Mouse (Mus musculus): ENCODE data around the gene Clstn1. TPM values are rescaled to one million over a fixed set of nuclear protein-coding genes. Genes with fewer than 3 reads are reported as not detected.

The Clstn1 gene
- polyA plus RNA-seq, 2 experiments: 1.3 to 1.4 TPM

GRCm38 (mm10) chr4:149691368-149691767 is 105.1 kb downstream of the Clstn1 start:
- Histone ChIP-seq H3K4me1 (replicated peaks; ENCODE audit: control insufficient read depth in 2 of 2, insufficient read depth in 2 of 2, low read length in 1 of 2) (peaks cover 13 to 20% of the 10 kb centered on the region in 2 experiments), H3K9ac (replicated peaks) (no peak overlapping the region), H3K4me2 (ENCODE audit: low read depth) (peak overlapping the region; percentile 37; the same call in 1 of the 2 replicates), H3K9me3 (ENCODE audit: control insufficient read depth, low read length) (no peaks in the 10 kb centered on the region), H3K27ac (no peak overlapping the region), H3K36me3 (replicated peaks; ENCODE audit: control insufficient read depth, insufficient read depth, low read depth) (no peaks in the 10 kb centered on the region), H3K27me3 (ENCODE audit: control insufficient read depth, insufficient read depth, low read length) (no peaks in the 10 kb centered on the region), H3K4me3 (ENCODE audit: insufficient read depth in 1 of 2, low read depth in 2 of 2, low read length in 2 of 2) (no peak overlapping the region)
- ATAC-seq (ENCODE audit: insufficient read depth) (no peak), DNase-seq (ENCODE audit: low read depth in 3 of 3, low spot score in 3 of 3) (no peak)
- WGBS (ENCODE audit: insufficient replicate concordance): 40% methylated on average over 8 of the region's 8 CpGs
- TF ChIP-seq CTCF (IDR thresholded peaks at IDR 0.05; ENCODE audit: low read depth): no peak
- no peak for TF ChIP-seq EP300 (IDR thresholded peaks at IDR 0.05; ENCODE audit: low read depth)

- H3K27ac ChIP-seq: no peak overlapping the region
- no peaks in the 10 kb centered on the region for H3K36me3 ChIP-seq (replicated peaks; ENCODE audit: control insufficient read depth, insufficient read depth, low read depth)
- no peak for DNase-seq (ENCODE audit: low read depth in 3 of 3, low spot score in 3 of 3)
- H3K27me3 ChIP-seq (ENCODE audit: control insufficient read depth, insufficient read depth, low read length): no peaks in the 10 kb centered on the region
- no peaks in the 10 kb centered on the region for H3K9me3 ChIP-seq (ENCODE audit: control insufficient read depth, low read length)
- 10% methylated on average over 16 of the region's 16 CpGs for WGBS (ENCODE audit: insufficient replicate concordance)
- H3K9ac ChIP-seq (replicated peaks): no peak overlapping the region; the same call in 1 of the 2 replicates
- H3K4me3 ChIP-seq (ENCODE audit: insufficient read depth in 1 of 2, low read depth in 2 of 2, low read length in 2 of 2): peak overlapping the region; percentile 18 to 33; a peak in 3 of 4 replicates
- peaks cover 8 to 15% of the 10 kb centered on the region in 2 experiments for H3K4me1 ChIP-seq (replicated peaks; ENCODE audit: control insufficient read depth in 2 of 2, insufficient read depth in 2 of 2, low read length in 1 of 2)
- TF ChIP-seq EP300 (IDR thresholded peaks at IDR 0.05; ENCODE audit: low read depth): no peak
- peak; percentile 30; the same call in 1 of the 2 replicates for TF ChIP-seq CTCF (IDR thresholded peaks at IDR 0.05; ENCODE audit: low read depth)
- peak; percentile 9; the same call in 1 of the 2 replicates for ATAC-seq (ENCODE audit: insufficient read depth)
- H3K4me2 ChIP-seq (ENCODE audit: low read depth): peak overlapping the region; percentile 70
Measured at GRCm38 (mm10) chr4:149696189-149696971, 110.1 kb downstream of the Clstn1 start.

- TF ChIP-seq CTCF (IDR thresholded peaks at IDR 0.05; ENCODE audit: low read depth) (no peak), EP300 (IDR thresholded peaks at IDR 0.05; ENCODE audit: low read depth) (no peak)
- Histone ChIP-seq H3K4me2 (ENCODE audit: low read depth) (peak overlapping the region; percentile 70), H3K4me3 (ENCODE audit: insufficient read depth in 1 of 2, low read depth in 2 of 2, low read length in 2 of 2) (peak overlapping the region; percentile 60 to 67), H3K9me3 (ENCODE audit: control insufficient read depth, low read length) (no peaks in the 10 kb centered on the region), H3K9ac (replicated peaks) (peak overlapping the region; percentile 67), H3K27me3 (ENCODE audit: control insufficient read depth, insufficient read depth, low read length) (no peaks in the 10 kb centered on the region), H3K27ac (no peak overlapping the region), H3K36me3 (replicated peaks; ENCODE audit: control insufficient read depth, insufficient read depth, low read depth) (no peaks in the 10 kb centered on the region), H3K4me1 (replicated peaks; ENCODE audit: control insufficient read depth in 2 of 2, insufficient read depth in 2 of 2, low read length in 1 of 2) (peaks cover 8 to 12% of the 10 kb centered on the region in 2 experiments)
- ATAC-seq (ENCODE audit: insufficient read depth) (peak; percentile 40), DNase-seq (ENCODE audit: low read depth in 3 of 3, low spot score in 3 of 3) (no peak)
- 3% methylated on average over 15 of the region's 15 CpGs for whole genome bisulfite sequencing (ENCODE audit: insufficient replicate concordance)
Measured at GRCm38 (mm10) chr4:149697506-149698196, 111.4 kb downstream of the Clstn1 start.

GRCm38 (mm10) chr4:149698197-149698821 is 112.0 kb downstream of the Clstn1 start:
- peak overlapping the region; percentile 67 for H3K9ac ChIP-seq (replicated peaks)
- TF ChIP-seq EP300 (IDR thresholded peaks at IDR 0.05; ENCODE audit: low read depth) (no peak), CTCF (IDR thresholded peaks at IDR 0.05; ENCODE audit: low read depth) (peak; percentile 87)
- WGBS (ENCODE audit: insufficient replicate concordance): under 1% methylated on average over 35 of the region's 35 CpGs
- DNase-seq (ENCODE audit: low read depth in 3 of 3, low spot score in 3 of 3) (peak in 1 of 3 experiments; percentile 38), ATAC-seq (ENCODE audit: insufficient read depth) (peak; percentile 75)
- H3K27ac ChIP-seq: no peak overlapping the region
- no peaks in the 10 kb centered on the region for H3K27me3 ChIP-seq (ENCODE audit: control insufficient read depth, insufficient read depth, low read length)
- H3K4me2 ChIP-seq (ENCODE audit: low read depth): peak overlapping the region; percentile 70
- no peaks in the 10 kb centered on the region for H3K9me3 ChIP-seq (ENCODE audit: control insufficient read depth, low read length)
- H3K36me3 ChIP-seq (replicated peaks; ENCODE audit: control insufficient read depth, insufficient read depth, low read depth): no peaks in the 10 kb centered on the region
- peaks cover 8 to 12% of the 10 kb centered on the region in 2 experiments for H3K4me1 ChIP-seq (replicated peaks; ENCODE audit: control insufficient read depth in 2 of 2, insufficient read depth in 2 of 2, low read length in 1 of 2)
- H3K4me3 ChIP-seq (ENCODE audit: insufficient read depth in 1 of 2, low read depth in 2 of 2, low read length in 2 of 2): peak overlapping the region; percentile 60 to 67

Small RNA genes lying within 50 kb of the gene (microRNA-seq; reads per million reads assigned to microRNA genes)
- gene Mir5616 (not detected), gene Mir7023 (not detected)

Other genes with a start within 250 kb of the Clstn1 start
- gene Ube4b, start 159.7 kb upstream of the Clstn1 start, polyA plus RNA-seq (2012; rRNA removed): 14.6 and 16.7 TPM in 2 replicates
- 8.2 and 11.3 TPM in 2 replicates for gene Ube4b, start 159.7 kb upstream of the Clstn1 start, polyA plus RNA-seq (2014; fragmentation: Nextera tagmentation; extraction: Ambion mirVana)
- not detected in 2 replicates for gene Rbp7, start 131.5 kb upstream of the Clstn1 start, polyA plus RNA-seq (2012; rRNA removed)
- not detected in 2 replicates for gene Rbp7, start 131.5 kb upstream of the Clstn1 start, polyA plus RNA-seq (2014; fragmentation: Nextera tagmentation; extraction: Ambion mirVana)
- not detected in 2 replicates for gene Tmem274, start 109.1 kb upstream of the Clstn1 start, polyA plus RNA-seq (2012; rRNA removed)
- not detected in 2 replicates for gene Tmem274, start 109.1 kb upstream of the Clstn1 start, polyA plus RNA-seq (2014; fragmentation: Nextera tagmentation; extraction: Ambion mirVana)
- 3.2 and 3.8 TPM in 2 replicates for gene Nmnat1, start 101.3 kb upstream of the Clstn1 start, polyA plus RNA-seq (2012; rRNA removed)
- gene Nmnat1, start 101.3 kb upstream of the Clstn1 start, polyA plus RNA-seq (2014; fragmentation: Nextera tagmentation; extraction: Ambion mirVana): 4.7 and 5.9 TPM in 2 replicates
- gene Lzic, start 101.2 kb upstream of the Clstn1 start, polyA plus RNA-seq (2012; rRNA removed): 5.6 and 9.1 TPM in 2 replicates
- 14.9 and 15.5 TPM in 2 replicates for gene Lzic, start 101.2 kb upstream of the Clstn1 start, polyA plus RNA-seq (2014; fragmentation: Nextera tagmentation; extraction: Ambion mirVana)
- 1.5 and 2.2 TPM in 2 replicates for gene Ctnnbip1, start 68.2 kb upstream of the Clstn1 start, polyA plus RNA-seq (2012; rRNA removed)
- 4.0 and 4.2 TPM in 2 replicates for gene Ctnnbip1, start 68.2 kb upstream of the Clstn1 start, polyA plus RNA-seq (2014; fragmentation: Nextera tagmentation; extraction: Ambion mirVana)
- gene Pik3cd, start 116.1 kb downstream of the Clstn1 start, polyA plus RNA-seq (2012; rRNA removed): 3.9 and 4.0 TPM in 2 replicates
- gene Pik3cd, start 116.1 kb downstream of the Clstn1 start, polyA plus RNA-seq (2014; fragmentation: Nextera tagmentation; extraction: Ambion mirVana): 4.3 and 5.7 TPM in 2 replicates
- 7.2 and 8.6 TPM in 2 replicates for gene Tmem201, start 151.6 kb downstream of the Clstn1 start, polyA plus RNA-seq (2012; rRNA removed)
- 3.5 and 4.1 TPM in 2 replicates for gene Tmem201, start 151.6 kb downstream of the Clstn1 start, polyA plus RNA-seq (2014; fragmentation: Nextera tagmentation; extraction: Ambion mirVana)
- 3.3 and 4.8 TPM in 2 replicates for gene Slc25a33, start 187.8 kb downstream of the Clstn1 start, polyA plus RNA-seq (2012; rRNA removed)
- 7.8 and 9.8 TPM in 2 replicates for gene Slc25a33, start 187.8 kb downstream of the Clstn1 start, polyA plus RNA-seq (2014; fragmentation: Nextera tagmentation; extraction: Ambion mirVana)

All from liver, embryonic 14.5 days (tissue).